Mouse (Mus musculus): Measurements from ENCODE around the gene Serpinb1b. TPM values are rescaled to one million over a fixed set of nuclear protein-coding genes. Genes with fewer than 3 reads are reported as not detected.

The Serpinb1b gene
- total RNA-seq, 2 experiments from 2014 or later: 0.22 to 0.36 TPM

DNA sequence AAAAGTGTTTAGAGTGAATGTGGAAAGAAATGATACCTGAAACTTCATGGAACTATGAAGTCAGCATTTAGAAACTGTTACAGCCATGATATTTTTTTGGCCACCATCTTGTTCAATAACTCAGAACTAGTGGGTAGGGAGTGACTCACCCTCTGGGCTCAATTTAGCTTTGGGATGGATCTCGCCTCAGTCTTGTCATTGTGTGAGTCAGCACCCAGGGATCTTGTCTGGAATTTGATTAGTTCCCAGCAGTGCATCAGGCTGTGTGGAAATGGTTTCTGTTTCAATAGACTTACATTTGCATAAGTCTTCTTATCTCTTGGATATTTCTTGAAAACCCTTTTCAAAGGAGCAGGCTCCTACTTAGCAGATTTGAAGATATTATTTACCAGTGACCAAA lies 12.2 kb downstream of the Serpinb1b start:
- no peak for DNase-seq (ENCODE audit: low spot score in 2 of 2)

DNA sequence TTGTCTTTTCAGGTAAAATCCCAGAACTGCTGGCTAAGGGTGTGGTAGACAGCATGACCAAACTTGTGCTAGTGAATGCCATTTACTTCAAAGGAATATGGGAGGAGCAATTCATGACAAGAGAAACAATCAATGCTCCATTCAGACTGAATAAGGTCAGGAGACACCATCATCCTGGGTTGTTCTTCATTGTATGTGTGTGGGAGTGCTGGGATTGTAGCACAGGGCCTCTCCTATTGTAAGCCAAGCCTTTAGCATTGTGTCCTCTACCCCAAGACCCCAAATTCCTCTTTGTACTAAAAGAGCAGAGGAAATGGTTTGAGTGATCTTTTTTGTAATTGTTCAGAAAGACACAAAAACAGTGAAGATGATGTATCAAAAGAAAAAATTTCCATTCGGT lies 12.9 kb downstream of the Serpinb1b start:
- no peak for DNase-seq (ENCODE audit: low spot score in 2 of 2)

DNA sequence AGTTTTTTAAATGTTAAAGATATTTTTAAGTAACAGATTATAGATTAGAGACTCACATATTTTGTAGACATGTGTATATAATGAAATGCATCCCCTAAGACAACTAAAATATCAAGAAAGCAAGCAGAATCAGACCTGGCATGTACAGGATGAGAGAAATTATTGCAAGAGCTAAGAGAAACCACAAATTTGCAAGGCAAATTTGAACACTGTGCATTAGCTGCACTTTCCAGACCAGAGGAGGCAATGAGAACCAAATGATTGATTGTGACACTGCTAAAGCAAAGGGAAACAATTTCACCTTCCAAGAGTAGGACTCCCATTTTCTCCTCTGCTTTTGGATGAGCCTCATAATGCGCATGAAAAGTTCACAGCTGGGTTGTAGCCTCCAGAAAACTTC lies 17.2 kb downstream of the Serpinb1b start:
- no peak for DNase-seq (ENCODE audit: low spot score in 2 of 2)

DNA sequence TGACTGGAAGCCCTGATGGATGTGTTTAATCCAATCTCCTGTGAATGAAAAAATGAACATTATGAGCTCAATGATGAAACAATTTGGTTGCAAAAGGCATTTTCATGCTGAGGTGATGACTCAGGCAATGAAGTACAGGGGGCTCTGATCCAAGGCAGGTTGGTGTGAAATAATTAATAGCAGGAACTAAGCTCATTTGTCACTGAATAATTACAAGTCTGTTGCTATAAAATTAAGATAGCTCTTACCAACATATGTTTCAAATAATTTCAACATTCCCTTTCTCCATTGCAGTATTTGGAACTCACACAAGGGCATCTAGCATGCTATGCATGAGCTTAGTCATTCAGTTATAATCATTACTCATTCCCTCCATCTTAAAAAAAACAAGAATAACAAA lies 27.3 kb downstream of the Serpinb1b start:
- no peak for DNase-seq (ENCODE audit: low spot score in 2 of 2)

DNA sequence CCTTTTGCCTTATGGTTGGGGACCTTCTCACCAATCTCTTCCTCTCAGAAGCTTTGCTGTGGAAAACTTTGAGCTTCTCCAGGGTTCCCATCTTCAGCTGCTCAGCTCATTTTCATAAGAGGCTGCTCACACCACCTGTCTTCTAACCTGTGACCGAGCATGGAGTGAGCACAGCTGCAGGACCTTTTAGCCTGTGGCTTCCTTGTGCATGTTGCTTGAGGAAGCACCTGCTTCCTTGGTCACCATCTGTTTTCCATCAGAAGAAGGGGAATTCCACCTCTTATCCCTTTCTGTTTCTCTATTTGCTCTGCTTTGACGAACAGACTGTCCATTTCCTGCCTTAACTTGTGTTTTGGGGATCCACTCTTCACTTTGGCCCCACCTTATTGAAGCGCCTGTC lies 34.7 kb downstream of the Serpinb1b start:
- DNase-seq (ENCODE audit: low spot score in 2 of 2): no peak

DNA sequence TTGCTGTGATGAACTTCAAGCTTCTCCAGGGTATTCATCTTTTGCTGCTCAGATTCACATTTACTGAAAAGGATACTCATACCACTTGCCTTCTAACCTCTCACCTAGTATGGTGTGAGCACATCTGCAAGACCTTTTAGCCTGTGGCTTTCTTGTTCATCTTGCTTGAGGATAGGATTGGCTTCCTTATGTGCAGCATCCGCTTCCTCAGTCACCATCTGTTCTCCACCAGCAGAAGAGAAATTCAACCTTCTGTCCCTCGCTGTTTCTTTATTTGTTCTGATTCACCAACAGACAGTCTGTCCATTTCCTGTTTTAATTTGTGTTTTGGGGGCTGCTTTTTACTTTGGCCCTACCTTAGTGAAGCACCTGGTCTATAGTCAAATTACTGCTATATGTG lies 59.3 kb downstream of the Serpinb1b start:
- no peak for DNase-seq (ENCODE audit: low spot score in 2 of 2)

DNA sequence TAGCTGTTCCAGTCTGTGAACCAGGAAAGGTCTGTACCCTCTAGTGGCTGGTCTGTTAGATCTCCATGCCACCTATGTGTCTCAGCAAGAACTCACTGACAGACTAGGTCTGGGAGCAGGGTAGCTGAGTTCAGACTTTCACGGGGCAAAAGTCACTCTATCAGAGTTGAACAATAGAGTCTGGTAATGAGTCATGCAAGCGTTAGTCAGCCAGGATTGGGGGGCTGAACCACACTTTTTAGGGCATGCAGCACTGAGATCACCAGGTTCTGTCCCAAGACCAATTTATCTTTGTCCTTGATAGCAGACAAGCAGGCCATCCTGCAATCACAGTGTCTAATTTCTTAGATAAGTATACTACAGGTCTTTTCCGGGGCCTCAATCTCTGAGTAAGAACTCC lies 63.1 kb downstream of the Serpinb1b start:
- no peak for DNase-seq (ENCODE audit: low spot score in 2 of 2)

Other genes starting within 250 kb of the Serpinb1b start
- 10 to 100 TPM; 30.5 to 49.2 TPM for gene Serpinb1a, start 227.4 kb upstream of the Serpinb1b start, total RNA-seq (2021)
- gene Serpinb1c, start 180.4 kb upstream of the Serpinb1b start, total RNA-seq (2021): 1 to 10 TPM in 1 of 2 experiments, under 1 TPM in 1; 0.29 to 1.1 TPM
- 1 to 10 TPM; 2.1 to 2.4 TPM for gene Serpinb6b, start 113.4 kb upstream of the Serpinb1b start, total RNA-seq (2021)
- gene Serpinb9, start 75.3 kb upstream of the Serpinb1b start, total RNA-seq (2021): 1 to 10 TPM; 3.4 to 4.1 TPM
- gene Serpinb9b, start 51.2 kb upstream of the Serpinb1b start, total RNA-seq (2021): under 1 TPM; 0.17 to 0.26 TPM
- not detected for gene Serpinb9c, start 81.2 kb downstream of the Serpinb1b start, total RNA-seq (2021)
- not detected for gene Serpinb9d, start 114.4 kb downstream of the Serpinb1b start, total RNA-seq (2021)
- gene Serpinb9e, start 171.0 kb downstream of the Serpinb1b start, total RNA-seq (2021): not detected
- gene Serpinb9f, start 245.5 kb downstream of the Serpinb1b start, total RNA-seq (2021): not detected

All from gastrocnemius, postnatal 4 days (tissue).